Mouse (Mus musculus) skeletal muscle tissue, adult 2 months (tissue): ENCODE measurements around the gene Sypl.
A peak's percentile ranks its signal among the peaks of the same experiment; 100 is the strongest.
"Not testable (repeated sequence)": the region's sequence is repeated elsewhere in the genome, so short reads cannot be mapped to it uniquely, and the experiment has no call there.

Experiments
- DNase-seq: peaks from one replicate; pipeline ENCODE4 v3.0.0-alpha.2; 2012; ENCODE audit warnings: low read depth, low spot score

Gene Sypl

GRCm38 (mm10) chr12:32943347-32943746 is 10.3 kb upstream of the Sypl start:
- no peak for DNase-seq

GRCm38 (mm10) chr12:32943951-32944350 is 9.7 kb upstream of the Sypl start:
- DNase-seq = no peak

GRCm38 (mm10) chr12:32944884-32945454 is 8.7 kb upstream of the Sypl start:
- DNase-seq = no peak

- DNase-seq = no peak
Measured at GRCm38 (mm10) chr12:32946376-32946775, 7.3 kb upstream of the Sypl start.

GRCm38 (mm10) chr12:32952416-32952815 is 1.3 kb upstream of the Sypl start:
- peak; percentile 76 for DNase-seq

GRCm38 (mm10) chr12:32953066-32953465 is 625 bp upstream of the Sypl start:
- DNase-seq = no peak

GRCm38 (mm10) chr12:32954216-32955021 is 728 bp downstream of the Sypl start:
- DNase-seq = no peak

- no peak for DNase-seq
Measured at GRCm38 (mm10) chr12:32955037-32955436, 1.3 kb downstream of the Sypl start.

- no peak for DNase-seq
Measured at GRCm38 (mm10) chr12:32957211-32957610, 3.5 kb downstream of the Sypl start.

GRCm38 (mm10) chr12:32962132-32962531 is 8.4 kb downstream of the Sypl start:
- DNase-seq = no peak

- DNase-seq = no peak
Measured at GRCm38 (mm10) chr12:32963858-32964257, 10.2 kb downstream of the Sypl start.

GRCm38 (mm10) chr12:32972287-32972686 is 18.6 kb downstream of the Sypl start:
- DNase-seq = no peak

GRCm38 (mm10) chr12:32974893-32975292 is 21.2 kb downstream of the Sypl start:
- DNase-seq = no peak

GRCm38 (mm10) chr12:32975501-32975900 is 21.8 kb downstream of the Sypl start:
- DNase-seq = no peak

- no peak for DNase-seq
Measured at GRCm38 (mm10) chr12:32982631-32983030, 28.9 kb downstream of the Sypl start.

- DNase-seq = no peak
Measured at GRCm38 (mm10) chr12:32983081-32983480, 29.4 kb downstream of the Sypl start.

GRCm38 (mm10) chr12:32986284-32986683 is 32.6 kb downstream of the Sypl start:
- DNase-seq = no peak

- DNase-seq = no peak
Measured at GRCm38 (mm10) chr12:32989731-32990130, 36.0 kb downstream of the Sypl start.

- no peak for DNase-seq
Measured at GRCm38 (mm10) chr12:32994081-32994480, 40.4 kb downstream of the Sypl start.

GRCm38 (mm10) chr12:32995081-32995834 is 41.6 kb downstream of the Sypl start:
- no peak for DNase-seq

- no peak for DNase-seq
Measured at GRCm38 (mm10) chr12:32998766-32999165, 45.1 kb downstream of the Sypl start.

GRCm38 (mm10) chr12:32999778-33000177 is 46.1 kb downstream of the Sypl start:
- not testable (repeated sequence) for DNase-seq

GRCm38 (mm10) chr12:33000402-33000801 is 46.7 kb downstream of the Sypl start:
- no peak for DNase-seq
